Mouse (Mus musculus): ENCODE data around the gene Col6a1. TPM values are rescaled to one million over a fixed set of nuclear protein-coding genes. Genes with fewer than 3 reads are reported as not detected.

Gene Col6a1
- polyA plus RNA-seq, 1 experiment, result not detected

- WGBS, result 70% methylated on average over 2 of the region's 2 CpGs
- TF ChIP-seq POLR2A (IDR thresholded peaks at IDR 0.05; ENCODE audit: insufficient read depth, low read depth, low read length) (no peak), CTCF (IDR thresholded peaks at IDR 0.05; ENCODE audit: insufficient read depth, low read depth, low read length) (no peak)
- no peaks in the 10 kb centered on the region for H3K4me1 ChIP-seq (ENCODE audit: control insufficient read depth, insufficient read depth, low read length)
- no peak overlapping the region for H3K27ac ChIP-seq (ENCODE audit: insufficient read depth, low read depth, low read length)
- H3K4me3 ChIP-seq (ENCODE audit: insufficient read depth, low read depth, low read length), result no peak overlapping the region
Observed at GRCm38 (mm10) chr10:76701446-76701845, 24.5 kb downstream of the Col6a1 start.

GRCm38 (mm10) chr10:76699816-76700215, 26.2 kb downstream of the Col6a1 start:
- H3K4me3 ChIP-seq (ENCODE audit: insufficient read depth, low read depth, low read length), result no peak overlapping the region
- no peaks in the 10 kb centered on the region for H3K4me1 ChIP-seq (ENCODE audit: control insufficient read depth, insufficient read depth, low read length)
- WGBS, result 74% methylated on average over 7 of the region's 7 CpGs
- TF ChIP-seq POLR2A (IDR thresholded peaks at IDR 0.05; ENCODE audit: insufficient read depth, low read depth, low read length) (no peak), CTCF (IDR thresholded peaks at IDR 0.05; ENCODE audit: insufficient read depth, low read depth, low read length) (no peak)
- no peak overlapping the region for H3K27ac ChIP-seq (ENCODE audit: insufficient read depth, low read depth, low read length)

GRCm38 (mm10) chr10:76695283-76695885, 30.6 kb downstream of the Col6a1 start:
- Histone ChIP-seq H3K27ac (ENCODE audit: insufficient read depth, low read depth, low read length) (no peak overlapping the region), H3K4me3 (ENCODE audit: insufficient read depth, low read depth, low read length) (no peak overlapping the region), H3K4me1 (ENCODE audit: control insufficient read depth, insufficient read depth, low read length) (no peaks in the 10 kb centered on the region)
- TF ChIP-seq POLR2A (IDR thresholded peaks at IDR 0.05; ENCODE audit: insufficient read depth, low read depth, low read length) (no peak), CTCF (IDR thresholded peaks at IDR 0.05; ENCODE audit: insufficient read depth, low read depth, low read length) (no peak)
- WGBS, result 88% methylated on average over 10 of the region's 10 CpGs

- no peak overlapping the region for H3K4me3 ChIP-seq (ENCODE audit: insufficient read depth, low read depth, low read length)
- 55% methylated on average over 7 of the region's 7 CpGs for WGBS
- TF ChIP-seq POLR2A (IDR thresholded peaks at IDR 0.05; ENCODE audit: insufficient read depth, low read depth, low read length) (no peak), CTCF (IDR thresholded peaks at IDR 0.05; ENCODE audit: insufficient read depth, low read depth, low read length) (no peak)
- no peak overlapping the region for H3K27ac ChIP-seq (ENCODE audit: insufficient read depth, low read depth, low read length)
- H3K4me1 ChIP-seq (ENCODE audit: control insufficient read depth, insufficient read depth, low read length), result no peaks in the 10 kb centered on the region
Observed at GRCm38 (mm10) chr10:76694765-76695164, 31.2 kb downstream of the Col6a1 start.

GRCm38 (mm10) chr10:76693446-76693845, 32.5 kb downstream of the Col6a1 start:
- Histone ChIP-seq H3K4me1 (ENCODE audit: control insufficient read depth, insufficient read depth, low read length) (no peaks in the 10 kb centered on the region), H3K27ac (ENCODE audit: insufficient read depth, low read depth, low read length) (no peak overlapping the region), H3K4me3 (ENCODE audit: insufficient read depth, low read depth, low read length) (no peak overlapping the region)
- no peak for TF ChIP-seq POLR2A (IDR thresholded peaks at IDR 0.05; ENCODE audit: insufficient read depth, low read depth, low read length)
- TF ChIP-seq CTCF (IDR thresholded peaks at IDR 0.05; ENCODE audit: insufficient read depth, low read depth, low read length), result no peak
- 74% methylated on average over 2 of the region's 2 CpGs for WGBS

- TF ChIP-seq CTCF (IDR thresholded peaks at IDR 0.05; ENCODE audit: insufficient read depth, low read depth, low read length) (no peak), POLR2A (IDR thresholded peaks at IDR 0.05; ENCODE audit: insufficient read depth, low read depth, low read length) (no peak)
- 91% methylated on average over 10 of the region's 10 CpGs for WGBS
Observed at GRCm38 (mm10) chr10:76685451-76686017, 40.4 kb downstream of the Col6a1 start.

GRCm38 (mm10) chr10:76683977-76684376, 42.0 kb downstream of the Col6a1 start:
- 88% methylated on average over 12 of the region's 12 CpGs for WGBS
- H3K4me3 ChIP-seq (ENCODE audit: insufficient read depth, low read depth, low read length), result no peak overlapping the region
- no peak overlapping the region for H3K27ac ChIP-seq (ENCODE audit: insufficient read depth, low read depth, low read length)
- TF ChIP-seq POLR2A (IDR thresholded peaks at IDR 0.05; ENCODE audit: insufficient read depth, low read depth, low read length), result no peak
- no peak for TF ChIP-seq CTCF (IDR thresholded peaks at IDR 0.05; ENCODE audit: insufficient read depth, low read depth, low read length)
- no peaks in the 10 kb centered on the region for H3K4me1 ChIP-seq (ENCODE audit: control insufficient read depth, insufficient read depth, low read length)

More at GRCm38 (mm10) chr10:76685451-76686017, 40.4 kb downstream of the Col6a1 start:
- Histone ChIP-seq H3K4me3 (ENCODE audit: insufficient read depth, low read depth, low read length) (no peak overlapping the region), H3K27ac (ENCODE audit: insufficient read depth, low read depth, low read length) (no peak overlapping the region), H3K4me1 (ENCODE audit: control insufficient read depth, insufficient read depth, low read length) (no peaks in the 10 kb centered on the region)

- Histone ChIP-seq H3K27ac (ENCODE audit: insufficient read depth, low read depth, low read length) (no peak overlapping the region), H3K4me1 (ENCODE audit: control insufficient read depth, insufficient read depth, low read length) (no peaks in the 10 kb centered on the region), H3K4me3 (ENCODE audit: insufficient read depth, low read depth, low read length) (no peak overlapping the region)
- 74% methylated on average over 7 of the region's 7 CpGs for WGBS
- TF ChIP-seq POLR2A (IDR thresholded peaks at IDR 0.05; ENCODE audit: insufficient read depth, low read depth, low read length) (no peak), CTCF (IDR thresholded peaks at IDR 0.05; ENCODE audit: insufficient read depth, low read depth, low read length) (no peak)
Observed at GRCm38 (mm10) chr10:76683461-76683860, 42.5 kb downstream of the Col6a1 start.

- TF ChIP-seq CTCF (IDR thresholded peaks at IDR 0.05; ENCODE audit: insufficient read depth, low read depth, low read length) (no peak), POLR2A (IDR thresholded peaks at IDR 0.05; ENCODE audit: insufficient read depth, low read depth, low read length) (no peak)
- Histone ChIP-seq H3K4me1 (ENCODE audit: control insufficient read depth, insufficient read depth, low read length) (no peaks in the 10 kb centered on the region), H3K4me3 (ENCODE audit: insufficient read depth, low read depth, low read length) (no peak overlapping the region), H3K27ac (ENCODE audit: insufficient read depth, low read depth, low read length) (no peak overlapping the region)
- 90% methylated on average over 3 of the region's 3 CpGs for WGBS
Observed at GRCm38 (mm10) chr10:76681882-76682281, 44.1 kb downstream of the Col6a1 start.
